Comparison of ENCODE assay signal across 8 mouse cellular contexts in genomic region chr4:115838196-115838595, GRCm38 (mm10). TPM values are rescaled to one million over a fixed set of nuclear protein-coding genes. Genes with fewer than 3 reads are reported as not detected.
DNase-seq lines count a peak whose midpoint lies in the region; ATAC-seq and TF ChIP-seq lines count a peak whose summit lies in the region.

No protein-coding gene starts in this region.

- no peak for TF ChIP-seq POLR2A in bone marrow macrophage, adult 2 months (IDR thresholded peaks at IDR 0.05; ENCODE audit: borderline replicate concordance, low read depth, low read length)

- peak overlapping the region; percentile 79 for H3K4me2 ChIP-seq in heart, postnatal 0 days (ENCODE audit: low read depth, low read length)
- peak overlapping the region; percentile 71; the same call in 1 of the 2 replicates for H3K4me2 ChIP-seq in hindbrain, postnatal 0 days (ENCODE audit: low read depth, low read length)
- H3K4me2 ChIP-seq in midbrain, embryonic 16.5 days (ENCODE audit: low read length): peak overlapping the region; percentile 80; the same call in 1 of the 2 replicates

- WGBS in heart, postnatal 0 days: 78% methylated on average over 4 of the region's 4 CpGs
- WGBS in hindbrain, postnatal 0 days: 67% methylated on average over 4 of the region's 4 CpGs
- 78% methylated on average over 4 of the region's 4 CpGs for WGBS in midbrain, embryonic 16.5 days

- no peak overlapping the region for H3K27ac ChIP-seq in heart, postnatal 0 days (ENCODE audit: low read depth)
- peak overlapping the region; percentile 81 for H3K27ac ChIP-seq in bone marrow macrophage, adult 2 months (ENCODE audit: insufficient read depth, low read depth, low read length)
- H3K27ac ChIP-seq in hindbrain, postnatal 0 days: no peak overlapping the region
- no peak overlapping the region for H3K27ac ChIP-seq in midbrain, embryonic 16.5 days (ENCODE audit: low read length)

- H3K27me3 ChIP-seq in heart, postnatal 0 days (ENCODE audit: control insufficient read depth, insufficient read depth, low read length): no peaks in the 10 kb centered on the region
- H3K27me3 ChIP-seq in hindbrain, postnatal 0 days (ENCODE audit: insufficient read depth, low read length): no peaks in the 10 kb centered on the region
- no peaks in the 10 kb centered on the region for H3K27me3 ChIP-seq in midbrain, embryonic 16.5 days (ENCODE audit: control insufficient read depth, insufficient read depth, low read depth, low read length)

- no peak for DNase-seq in heart, postnatal 0 days (ENCODE audit: low spot score)
- no peak for DNase-seq in heart, adult 18-20 months
- no peak for DNase-seq in hindbrain, postnatal 0 days (ENCODE audit: low spot score)
- no peak for DNase-seq in embryo, embryonic 9.5 days (ENCODE audit: extremely low spot score)
- DNase-seq in adrenal gland, postnatal 4 days (ENCODE audit: low spot score in 2 of 2): no peak
- DNase-seq in frontal cortex, postnatal 25 days (ENCODE audit: low spot score in 2 of 2): no peak

- no peak for TF ChIP-seq CTCF in heart, postnatal 0 days (IDR thresholded peaks at IDR 0.05; ENCODE audit: low read depth)
- TF ChIP-seq CTCF in bone marrow macrophage, adult 2 months (IDR thresholded peaks at IDR 0.05; ENCODE audit: low read depth, low read length): no peak
- TF ChIP-seq CTCF in hindbrain, postnatal 0 days (IDR thresholded peaks at IDR 0.05; ENCODE audit: low read depth): no peak

- peaks cover 11% of the 10 kb centered on the region for H3K4me1 ChIP-seq in heart, postnatal 0 days (ENCODE audit: control insufficient read depth, insufficient read depth)
- peaks cover 45% of the 10 kb centered on the region for H3K4me1 ChIP-seq in bone marrow macrophage, adult 2 months (ENCODE audit: control insufficient read depth, insufficient read depth, low read length)
- no peaks in the 10 kb centered on the region; the same call in 1 of the 2 replicates for H3K4me1 ChIP-seq in hindbrain, postnatal 0 days (ENCODE audit: insufficient read depth, low read length)
- H3K4me1 ChIP-seq in midbrain, embryonic 16.5 days (ENCODE audit: control insufficient read depth, insufficient read depth, low read length): peaks cover 10% of the 10 kb centered on the region

- peaks cover 25% of the 10 kb centered on the region for H3K36me3 ChIP-seq in heart, postnatal 0 days (replicated peaks; ENCODE audit: control insufficient read depth, insufficient read depth, low read length)
- H3K36me3 ChIP-seq in hindbrain, postnatal 0 days (ENCODE audit: insufficient read depth, low read length): no peaks in the 10 kb centered on the region
- no peaks in the 10 kb centered on the region for H3K36me3 ChIP-seq in midbrain, embryonic 16.5 days (ENCODE audit: control insufficient read depth, insufficient read depth, low read length)

- no peak for TF ChIP-seq EP300 in heart, postnatal 0 days (IDR thresholded peaks at IDR 0.05; ENCODE audit: low read depth)

- peak overlapping the region; percentile 87; the same call in 1 of the 2 replicates for H3K4me3 ChIP-seq in heart, postnatal 0 days (ENCODE audit: low read depth, low read length)
- peak overlapping the region; percentile 60 for H3K4me3 ChIP-seq in bone marrow macrophage, adult 2 months (ENCODE audit: insufficient read depth, low read length)
- no peak overlapping the region for H3K4me3 ChIP-seq in hindbrain, postnatal 0 days (ENCODE audit: low read length)
- no peak overlapping the region for H3K4me3 ChIP-seq in midbrain, embryonic 16.5 days (ENCODE audit: low read depth, low read length)

- no peaks in the 10 kb centered on the region for H3K9me3 ChIP-seq in heart, postnatal 0 days (replicated peaks; ENCODE audit: control insufficient read depth, low read length)
- H3K9me3 ChIP-seq in hindbrain, postnatal 0 days (ENCODE audit: low read length): no peaks in the 10 kb centered on the region
- H3K9me3 ChIP-seq in midbrain, embryonic 16.5 days (replicated peaks; ENCODE audit: control insufficient read depth, low read length, poor library complexity, severe bottlenecking): no peaks in the 10 kb centered on the region

- no peak overlapping the region for H3K9ac ChIP-seq in heart, postnatal 0 days (replicated peaks; ENCODE audit: low read depth, low read length)
- H3K9ac ChIP-seq in hindbrain, postnatal 0 days (replicated peaks; ENCODE audit: low read length): no peak overlapping the region
- H3K9ac ChIP-seq in midbrain, embryonic 16.5 days (ENCODE audit: low read depth, low read length): no peak overlapping the region

- ATAC-seq in heart, postnatal 0 days (ENCODE audit: insufficient read depth, low read depth): no peak
- ATAC-seq in hindbrain, postnatal 0 days: no peak
- ATAC-seq in midbrain, embryonic 16.5 days: no peak

RNA-seq across cellular contexts. Expression of gene Mknk1, which starts 0.8 kb away (rescaled TPM):
- 10.9 and 15.4 TPM in 2 replicates for total RNA-seq in heart, postnatal 0 days (2014; rRNA removed; ENCODE audit: low replicate concordance)
- 15.5 and 16.6 TPM in 2 replicates for polyA plus RNA-seq in heart, postnatal 0 days (2015; fragmentation: Nextera tagmentation; extraction: Ambion mirVana)
- 10 to 100 TPM; 20.6 to 22.0 TPM for total RNA-seq in heart, adult 18-20 months (2021)
- polyA plus RNA-seq in bone marrow macrophage, adult 2 months (2012; ENCODE audit: insufficient read depth, insufficient read length, missing spikeins): 138 and 149 TPM in 2 replicates
- 18.4 and 23.2 TPM in 2 replicates for total RNA-seq in hindbrain, postnatal 0 days (2014; rRNA removed)
- polyA plus RNA-seq in hindbrain, postnatal 0 days (2015; fragmentation: Nextera tagmentation; extraction: Ambion mirVana): 22.0 and 24.5 TPM in 2 replicates
- polyA plus RNA-seq in midbrain, embryonic 16.5 days (2015; fragmentation: Nextera tagmentation; extraction: Ambion mirVana): 22.3 and 24.5 TPM in 2 replicates
- total RNA-seq in adrenal gland, postnatal 4 days (2021): 10 to 100 TPM; 52.7 to 59.0 TPM

RNA-seq across cellular contexts. Expression of gene Mob3c, which starts 10.3 kb away (rescaled TPM):
- total RNA-seq in heart, postnatal 0 days (2014; rRNA removed; ENCODE audit: low replicate concordance): 3.1 and 4.9 TPM in 2 replicates
- polyA plus RNA-seq in heart, postnatal 0 days (2015; fragmentation: Nextera tagmentation; extraction: Ambion mirVana): 5.5 and 6.4 TPM in 2 replicates
- total RNA-seq in heart, adult 18-20 months (2021): 1 to 10 TPM; 5.0 to 5.3 TPM
- polyA plus RNA-seq in bone marrow macrophage, adult 2 months (2012; ENCODE audit: insufficient read depth, insufficient read length, missing spikeins): 25.3 and 27.5 TPM in 2 replicates
- total RNA-seq in hindbrain, postnatal 0 days (2014; rRNA removed): 2.9 and 4.4 TPM in 2 replicates
- polyA plus RNA-seq in hindbrain, postnatal 0 days (2015; fragmentation: Nextera tagmentation; extraction: Ambion mirVana): 4.1 and 4.3 TPM in 2 replicates
- polyA plus RNA-seq in midbrain, embryonic 16.5 days (2015; fragmentation: Nextera tagmentation; extraction: Ambion mirVana): 5.0 and 6.2 TPM in 2 replicates
- total RNA-seq in adrenal gland, postnatal 4 days (2021): 10 to 100 TPM; 17.5 to 20.4 TPM

RNA-seq across cellular contexts. Expression of gene Kncn, which starts 46.0 kb away (rescaled TPM):
- total RNA-seq in heart, postnatal 0 days (2014; rRNA removed; ENCODE audit: low replicate concordance): not detected in 2 replicates
- polyA plus RNA-seq in heart, postnatal 0 days (2015; fragmentation: Nextera tagmentation; extraction: Ambion mirVana): not detected in 2 replicates
- total RNA-seq in heart, adult 18-20 months (2021): not detected
- not detected in 2 replicates for polyA plus RNA-seq in bone marrow macrophage, adult 2 months (2012; ENCODE audit: insufficient read depth, insufficient read length, missing spikeins)
- total RNA-seq in hindbrain, postnatal 0 days (2014; rRNA removed): 0.14 TPM in 1 of 2 replicates, not detected in the other
- polyA plus RNA-seq in hindbrain, postnatal 0 days (2015; fragmentation: Nextera tagmentation; extraction: Ambion mirVana): 0.10 and 0.29 TPM in 2 replicates
- polyA plus RNA-seq in midbrain, embryonic 16.5 days (2015; fragmentation: Nextera tagmentation; extraction: Ambion mirVana): 0.18 TPM in 1 of 2 replicates, not detected in the other
- total RNA-seq in adrenal gland, postnatal 4 days (2021): not detected

RNA-seq across cellular contexts. Expression of gene 6430628N08Rik, which starts 52.3 kb away (rescaled TPM):
- not detected in 2 replicates for total RNA-seq in heart, postnatal 0 days (2014; rRNA removed; ENCODE audit: low replicate concordance)
- not detected in 2 replicates for polyA plus RNA-seq in heart, postnatal 0 days (2015; fragmentation: Nextera tagmentation; extraction: Ambion mirVana)
- total RNA-seq in heart, adult 18-20 months (2021): not detected
- polyA plus RNA-seq in bone marrow macrophage, adult 2 months (2012; ENCODE audit: insufficient read depth, insufficient read length, missing spikeins): not detected in 2 replicates
- total RNA-seq in hindbrain, postnatal 0 days (2014; rRNA removed): 0.16 and 0.18 TPM in 2 replicates
- polyA plus RNA-seq in hindbrain, postnatal 0 days (2015; fragmentation: Nextera tagmentation; extraction: Ambion mirVana): 0.49 and 0.58 TPM in 2 replicates
- 0.48 and 0.55 TPM in 2 replicates for polyA plus RNA-seq in midbrain, embryonic 16.5 days (2015; fragmentation: Nextera tagmentation; extraction: Ambion mirVana)
- not detected for total RNA-seq in adrenal gland, postnatal 4 days (2021)

RNA-seq across cellular contexts. Expression of gene Atpaf1, which starts 53.6 kb away (rescaled TPM):
- total RNA-seq in heart, postnatal 0 days (2014; rRNA removed; ENCODE audit: low replicate concordance): 40.0 and 49.0 TPM in 2 replicates
- 75.9 and 86.4 TPM in 2 replicates for polyA plus RNA-seq in heart, postnatal 0 days (2015; fragmentation: Nextera tagmentation; extraction: Ambion mirVana)
- 100 to 1,000 TPM; 105 to 129 TPM for total RNA-seq in heart, adult 18-20 months (2021)
- 15.4 and 17.3 TPM in 2 replicates for polyA plus RNA-seq in bone marrow macrophage, adult 2 months (2012; ENCODE audit: insufficient read depth, insufficient read length, missing spikeins)
- 20.0 and 28.1 TPM in 2 replicates for total RNA-seq in hindbrain, postnatal 0 days (2014; rRNA removed)
- 43.5 and 49.9 TPM in 2 replicates for polyA plus RNA-seq in hindbrain, postnatal 0 days (2015; fragmentation: Nextera tagmentation; extraction: Ambion mirVana)
- 37.1 and 38.6 TPM in 2 replicates for polyA plus RNA-seq in midbrain, embryonic 16.5 days (2015; fragmentation: Nextera tagmentation; extraction: Ambion mirVana)
- 10 to 100 TPM; 63.0 to 68.3 TPM for total RNA-seq in adrenal gland, postnatal 4 days (2021)

Comparison
In these comparisons a context has a peak if more than half of its experiments do, and no peak if none do; other contexts are left out.
1. H3K4me3 ChIP-seq: peak in heart, postnatal 0 days (single experiment) and bone marrow macrophage, adult 2 months (single experiment); none in hindbrain, postnatal 0 days (single experiment) and midbrain, embryonic 16.5 days (single experiment).
2. Peak in every context shown above with its lines, with median percentiles within 50 percentile points of each other: H3K4me2 ChIP-seq.